Mouse (Mus musculus): ENCODE data around the gene Atp8a1. TPM values are rescaled to one million over a fixed set of nuclear protein-coding genes. Genes with fewer than 3 reads are reported as not detected.

The Atp8a1 gene
- total and polyA plus RNA-seq, 3 experiments, result 4.4 to 11.2 (median 5.5) TPM

- DNase-seq (ENCODE audit: extremely low read depth), result no peak
- no peak overlapping the region for H3K4me3 ChIP-seq (replicated peaks in 1 of 3; ENCODE audit: low read depth in 2 of 3, low read length in 2 of 3, poor library complexity in 1 of 3)
- no peaks in the 10 kb centered on the region for H3K79me2 ChIP-seq (replicated peaks; ENCODE audit: control insufficient read depth, extremely low read depth, insufficient read depth, poor library complexity, severe bottlenecking)
- H3K27me3 ChIP-seq (replicated peaks), result no peaks in the 10 kb centered on the region
- H3K9me3 ChIP-seq (replicated peaks; ENCODE audit: low read length), result no peaks in the 10 kb centered on the region
- no peak overlapping the region for H3K9ac ChIP-seq (ENCODE audit: insufficient read depth, low read depth)
- no peaks in the 10 kb centered on the region for H3K4me1 ChIP-seq (ENCODE audit: control insufficient read depth in 1 of 2, insufficient read depth in 2 of 2)
- no peak overlapping the region for H3K4me2 ChIP-seq (ENCODE audit: insufficient read depth, low read depth, poor library complexity, severe bottlenecking)
- TF ChIP-seq BHLHE40 (IDR thresholded peaks at IDR 0.05; ENCODE audit: low read depth, low read length) (no peak), RAD21 (IDR thresholded peaks at IDR 0.05; ENCODE audit: low read depth, low read length) (no peak), GABPA (IDR thresholded peaks at IDR 0.05; ENCODE audit: insufficient replicate concordance, low read depth, low read length) (no peak), JUND (conservative IDR thresholded peaks at IDR 0.05; ENCODE audit: low read depth, low read length) (no peak)
- no peak overlapping the region for H3K27ac ChIP-seq (ENCODE audit: insufficient read depth, low read depth)
- dilution Hi-C loops (cut with MboI; ENCODE audit: extremely low pct_ligation_motif_present, extremely low pct_unique_long_range_greater_than_20kb, low sequenced_read_pairs), result no loop called here
- H3K36me3 ChIP-seq (replicated peaks in 1 of 2; ENCODE audit: control insufficient read depth in 1 of 2, insufficient read depth in 1 of 2, low read length in 1 of 2), result no peaks in the 10 kb centered on the region
- in situ Hi-C loops (cut with MboI; ENCODE audit: low pct_ligation_motif_present, low pct_unique_long_range_greater_than_20kb, low sequenced_read_pairs), result no loop called here
Observed at GRCm38 (mm10) chr5:67871414-67871813, 24.2 kb upstream of the Atp8a1 start.

GRCm38 (mm10) chr5:67866221-67866620 lies 19.0 kb upstream of the Atp8a1 start:
- H3K9ac ChIP-seq (ENCODE audit: insufficient read depth, low read depth), result no peak overlapping the region
- no peak overlapping the region for H3K27ac ChIP-seq (ENCODE audit: insufficient read depth, low read depth)

GRCm38 (mm10) chr5:67865670-67866069 lies 18.4 kb upstream of the Atp8a1 start:
- Histone ChIP-seq H3K27me3 (replicated peaks) (no peaks in the 10 kb centered on the region), H3K4me3 (replicated peaks in 1 of 3; ENCODE audit: low read depth in 2 of 3, low read length in 2 of 3, poor library complexity in 1 of 3) (no peak overlapping the region), H3K36me3 (replicated peaks in 1 of 2; ENCODE audit: control insufficient read depth in 1 of 2, insufficient read depth in 1 of 2, low read length in 1 of 2) (no peaks in the 10 kb centered on the region), H3K9ac (ENCODE audit: insufficient read depth, low read depth) (no peak overlapping the region), H3K4me1 (ENCODE audit: control insufficient read depth in 1 of 2, insufficient read depth in 2 of 2) (no peaks in the 10 kb centered on the region; a peak in 1 of 4 replicates), H3K9me3 (replicated peaks; ENCODE audit: low read length) (no peaks in the 10 kb centered on the region), H3K27ac (ENCODE audit: insufficient read depth, low read depth) (no peak overlapping the region), H3K4me2 (ENCODE audit: insufficient read depth, low read depth, poor library complexity, severe bottlenecking) (no peak overlapping the region), H3K79me2 (replicated peaks; ENCODE audit: control insufficient read depth, extremely low read depth, insufficient read depth, poor library complexity, severe bottlenecking) (no peaks in the 10 kb centered on the region)
- dilution Hi-C loops (cut with MboI; ENCODE audit: extremely low pct_ligation_motif_present, extremely low pct_unique_long_range_greater_than_20kb, low sequenced_read_pairs) (no loop called here), in situ Hi-C loops (cut with MboI; ENCODE audit: low pct_ligation_motif_present, low pct_unique_long_range_greater_than_20kb, low sequenced_read_pairs) (no loop called here)
- TF ChIP-seq ZC3H11A (IDR thresholded peaks at IDR 0.05; ENCODE audit: low read depth, low read length), result no peak
- no peak for TF ChIP-seq TBP (conservative IDR thresholded peaks at IDR 0.05; ENCODE audit: low read depth, low read length)
- TF ChIP-seq HCFC1 (IDR thresholded peaks at IDR 0.05; ENCODE audit: low read depth, low read length), result no peak
- no peak for TF ChIP-seq SMC3 (IDR thresholded peaks at IDR 0.05; ENCODE audit: low read depth, low read length)
- TF ChIP-seq MAFK (IDR thresholded peaks at IDR 0.05; ENCODE audit: insufficient replicate concordance, low read length), result no peak
- no peak for TF ChIP-seq E2F4 (IDR thresholded peaks at IDR 0.05; ENCODE audit: insufficient replicate concordance, low read depth, low read length)
- no peak for TF ChIP-seq BHLHE40 (IDR thresholded peaks at IDR 0.05; ENCODE audit: low read depth, low read length)
- TF ChIP-seq UBTF (IDR thresholded peaks at IDR 0.05; ENCODE audit: low read depth, low read length), result no peak
- TF ChIP-seq JUN (IDR thresholded peaks at IDR 0.05; ENCODE audit: insufficient read depth, low read depth, low read length), result no peak
- TF ChIP-seq MYC (IDR thresholded peaks at IDR 0.05; ENCODE audit: low read depth, low read length), result no peak
- no peak for TF ChIP-seq KAT2A (IDR thresholded peaks at IDR 0.05; ENCODE audit: insufficient replicate concordance, low read length)
- no peak for TF ChIP-seq GABPA (IDR thresholded peaks at IDR 0.05; ENCODE audit: insufficient replicate concordance, low read depth, low read length)
- TF ChIP-seq NELFE (IDR thresholded peaks at IDR 0.05; ENCODE audit: low read depth, low read length), result no peak
- TF ChIP-seq MXI1 (IDR thresholded peaks at IDR 0.05; ENCODE audit: low read depth, low read length), result no peak
- TF ChIP-seq PAX5 (IDR thresholded peaks at IDR 0.05; ENCODE audit: low read length), result no peak
- no peak for TF ChIP-seq SIN3A (IDR thresholded peaks at IDR 0.05; ENCODE audit: low read length)
- DNase-seq (ENCODE audit: extremely low read depth), result no peak

More at GRCm38 (mm10) chr5:67866221-67866620, 19.0 kb upstream of the Atp8a1 start:
- no peak overlapping the region for H3K4me2 ChIP-seq (ENCODE audit: insufficient read depth, low read depth, poor library complexity, severe bottlenecking)
- no peaks in the 10 kb centered on the region for H3K9me3 ChIP-seq (replicated peaks; ENCODE audit: low read length)
- dilution Hi-C loops (cut with MboI; ENCODE audit: extremely low pct_ligation_motif_present, extremely low pct_unique_long_range_greater_than_20kb, low sequenced_read_pairs) (no loop called here), in situ Hi-C loops (cut with MboI; ENCODE audit: low pct_ligation_motif_present, low pct_unique_long_range_greater_than_20kb, low sequenced_read_pairs) (no loop called here)
- H3K79me2 ChIP-seq (replicated peaks; ENCODE audit: control insufficient read depth, extremely low read depth, insufficient read depth, poor library complexity, severe bottlenecking), result no peaks in the 10 kb centered on the region
- H3K4me3 ChIP-seq (replicated peaks in 1 of 3; ENCODE audit: low read depth in 2 of 3, low read length in 2 of 3, poor library complexity in 1 of 3), result no peak overlapping the region
- no peak for DNase-seq (ENCODE audit: extremely low read depth)
- no peaks in the 10 kb centered on the region; a peak in 1 of 4 replicates for H3K4me1 ChIP-seq (ENCODE audit: control insufficient read depth in 1 of 2, insufficient read depth in 2 of 2)
- H3K27me3 ChIP-seq (replicated peaks), result no peaks in the 10 kb centered on the region
- no peak for TF ChIP-seq PAX5 (IDR thresholded peaks at IDR 0.05; ENCODE audit: low read length)
- no peak for TF ChIP-seq CTCF (conservative IDR thresholded peaks at IDR 0.05 in 1 of 2, IDR thresholded peaks at IDR 0.05 in 1 of 2; ENCODE audit: low read depth in 2 of 2, low read length in 2 of 2)
- no peak for TF ChIP-seq E2F4 (IDR thresholded peaks at IDR 0.05; ENCODE audit: insufficient replicate concordance, low read depth, low read length)
- no peak for TF ChIP-seq SMC3 (IDR thresholded peaks at IDR 0.05; ENCODE audit: low read depth, low read length)
- no peaks in the 10 kb centered on the region for H3K36me3 ChIP-seq (replicated peaks in 1 of 2; ENCODE audit: control insufficient read depth in 1 of 2, insufficient read depth in 1 of 2, low read length in 1 of 2)

All from CH12.LX (cell line).